Mouse (Mus musculus) adrenal gland, adult 8-10 months (tissue): ENCODE results near the gene Spout1. TPM values are rescaled to one million over a fixed set of nuclear protein-coding genes. Genes with fewer than 3 reads are reported as not detected.
"Not testable (repeated sequence)": the region's sequence is repeated elsewhere in the genome, so short reads cannot be mapped to it uniquely, and the experiment has no call there.

Experiments used
- DNase-seq: peaks from one replicate; pipeline ENCODE4 v3.0.0; 2022
- total RNA-seq, 4 experiments: library from RNA; stranded (reverse); gene quantifications; 2 replicates each; pipeline ENCODE4 v1.2.4; 2022

Spout1 gene
- total RNA-seq, 4 experiments from 2014 or later = 22.9 to 28.7 (median 28.4) TPM

DNA sequence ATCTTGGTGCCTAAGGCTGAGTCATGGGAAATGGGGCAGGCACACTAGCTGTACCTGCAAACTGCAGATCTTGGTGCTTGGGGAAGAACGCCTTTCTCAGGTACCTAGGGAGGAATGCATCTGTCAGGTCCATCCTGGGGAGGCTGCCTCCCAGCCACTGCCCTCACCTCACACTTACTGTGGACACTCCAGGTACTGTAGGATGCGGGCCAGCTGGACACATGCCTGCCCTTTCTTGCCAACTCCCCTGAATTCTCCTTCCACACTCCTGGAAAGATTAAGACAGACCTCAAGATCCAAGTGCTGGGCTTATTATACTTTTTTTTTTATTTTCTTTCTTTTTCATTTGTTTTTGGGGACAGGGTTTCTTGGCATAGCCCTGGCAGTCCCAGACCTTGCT lies 1.7 kb downstream of the Spout1 start:
- DNase-seq = no peak

- DNase-seq = no peak
Observed at GRCm38 (mm10) chr2:30175897-30176296, 2.4 kb downstream of the Spout1 start.

GRCm38 (mm10) chr2:30173541-30174240 lies 4.6 kb downstream of the Spout1 start:
- no peak for DNase-seq

- DNase-seq = no peak
Observed at GRCm38 (mm10) chr2:30171997-30172382, 6.3 kb downstream of the Spout1 start.

DNA sequence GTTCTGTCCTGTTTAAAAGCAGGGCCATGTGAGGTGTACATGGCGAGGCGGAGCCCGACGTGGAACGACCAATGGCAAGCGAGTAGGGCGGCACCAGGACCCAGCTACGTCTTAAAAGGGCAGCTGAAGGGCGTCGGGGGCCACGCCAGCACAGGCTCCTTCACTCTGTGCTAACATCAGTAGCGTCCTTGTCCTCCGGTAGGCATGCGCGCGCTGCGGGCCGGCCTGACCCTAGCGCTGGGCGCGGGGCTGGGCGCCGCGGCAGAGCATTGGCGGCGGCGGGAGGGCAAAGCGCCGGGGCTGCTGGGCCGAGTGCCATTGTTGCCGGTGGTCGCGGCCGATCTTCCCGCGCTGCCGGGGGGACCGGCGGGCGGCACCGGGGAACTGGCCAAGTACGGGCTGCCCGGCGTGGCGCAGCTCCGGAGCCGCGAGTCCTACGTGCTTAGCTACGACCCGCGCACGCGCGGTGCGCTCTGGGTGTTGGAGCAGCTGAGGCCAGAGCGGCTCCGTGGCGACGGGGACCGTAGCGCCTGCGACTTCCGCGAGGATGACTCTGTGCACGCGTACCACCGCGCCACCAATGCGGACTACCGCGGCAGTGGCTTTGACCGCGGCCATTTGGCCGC lies 6.8 kb downstream of the Spout1 start, which contains the start of gene Endog:
Gene Endog (plus strand): TSS at position 123 of the 626 bp plus-strand sequence.
- DNase-seq = peak; percentile 91

- DNase-seq = no peak
Observed at GRCm38 (mm10) chr2:30166677-30167076, 11.6 kb downstream of the Spout1 start.

- no peak for DNase-seq
Observed at GRCm38 (mm10) chr2:30164340-30164932, 13.8 kb downstream of the Spout1 start.

GRCm38 (mm10) chr2:30161809-30162208 lies 16.4 kb downstream of the Spout1 start:
- DNase-seq = no peak

GRCm38 (mm10) chr2:30159871-30160270 lies 18.4 kb downstream of the Spout1 start:
- DNase-seq = not testable (repeated sequence)

DNA sequence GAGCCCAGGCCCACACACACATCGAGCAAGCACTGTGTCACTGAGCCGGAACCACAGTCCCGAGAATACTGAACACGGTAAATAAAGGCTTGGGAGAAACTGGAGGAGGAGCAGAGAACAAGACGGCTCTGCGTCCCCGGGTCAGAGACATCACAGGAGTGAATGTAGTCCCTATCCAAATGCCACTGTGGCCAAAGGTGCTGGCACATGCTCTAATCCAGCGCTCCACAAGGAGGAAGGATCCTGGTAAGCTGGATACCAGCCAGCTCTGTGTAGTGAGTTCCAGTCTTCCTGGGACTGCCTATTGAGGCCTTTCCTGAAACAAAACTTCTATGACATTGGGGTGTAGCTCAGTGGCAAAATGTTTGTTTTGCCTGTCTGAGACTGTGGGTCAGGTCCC lies 25.6 kb downstream of the Spout1 start:
- no peak for DNase-seq

DNA sequence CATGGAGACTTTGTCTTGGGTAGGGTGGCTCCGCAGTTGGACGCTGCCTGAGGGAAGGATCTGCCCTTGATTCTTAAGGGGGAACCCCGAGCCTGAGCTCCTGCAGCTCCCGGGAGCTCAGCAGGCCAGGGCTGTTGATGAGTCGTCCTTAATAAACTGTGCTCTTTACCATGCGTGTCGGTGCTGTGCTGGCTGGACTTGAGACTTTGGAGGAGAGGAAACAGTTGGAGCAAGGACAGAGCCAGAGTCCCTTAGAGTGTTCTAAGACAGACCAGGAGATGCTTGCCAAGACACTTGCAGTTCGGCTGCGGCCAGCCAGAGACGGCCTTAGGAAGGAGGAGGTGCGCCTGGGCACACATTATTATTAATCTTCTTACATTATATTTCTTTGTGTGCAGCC lies 26.4 kb downstream of the Spout1 start:
- DNase-seq = no peak

DNA sequence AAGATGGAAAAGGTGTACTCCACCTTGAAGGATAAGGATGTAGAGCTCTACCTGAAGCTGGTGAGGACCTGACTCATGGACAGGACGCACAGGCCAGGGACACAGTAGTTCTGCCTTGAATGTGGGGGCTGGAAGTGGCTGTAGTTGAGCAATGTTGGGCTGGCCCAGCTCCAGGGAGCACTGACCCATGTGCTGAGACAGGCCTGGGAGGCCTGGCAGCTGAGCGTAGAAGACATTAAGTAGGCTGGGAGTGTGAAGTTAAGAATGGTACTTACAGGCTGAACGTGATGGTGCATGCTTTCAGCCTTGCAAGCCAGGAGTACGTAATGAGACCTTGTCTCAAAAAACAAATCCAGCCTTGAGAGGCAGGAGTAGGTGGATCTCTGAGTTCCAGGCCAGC lies 30.8 kb downstream of the Spout1 start:
- DNase-seq = peak; percentile 86

GRCm38 (mm10) chr2:30144436-30144835 lies 33.8 kb downstream of the Spout1 start:
- DNase-seq = no peak

GRCm38 (mm10) chr2:30140021-30140420 lies 38.2 kb downstream of the Spout1 start:
- not testable (repeated sequence) for DNase-seq

DNA sequence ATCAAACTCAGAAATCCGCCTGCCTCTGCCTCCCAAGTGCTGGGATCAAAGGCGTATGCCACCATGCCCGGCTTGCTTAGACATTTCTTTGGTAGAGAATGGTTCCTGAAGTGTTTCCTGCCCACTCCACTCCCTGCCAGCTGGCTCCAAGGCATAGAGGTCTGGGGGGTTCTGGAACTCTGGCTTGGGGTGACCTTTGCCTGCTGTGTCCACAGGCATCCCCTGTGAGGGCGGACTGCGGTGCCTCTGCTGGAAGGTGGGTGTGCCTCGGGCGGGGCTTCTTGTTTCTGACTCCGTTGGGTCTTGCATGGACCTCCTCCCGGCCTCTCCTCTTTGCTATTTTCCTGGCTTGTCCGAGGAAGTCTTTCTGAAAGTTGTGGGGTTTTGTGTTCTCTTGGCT lies 41.8 kb downstream of the Spout1 start:
- DNase-seq = no peak

- DNase-seq = no peak
Observed at GRCm38 (mm10) chr2:30134928-30135620, 43.2 kb downstream of the Spout1 start.

DNA sequence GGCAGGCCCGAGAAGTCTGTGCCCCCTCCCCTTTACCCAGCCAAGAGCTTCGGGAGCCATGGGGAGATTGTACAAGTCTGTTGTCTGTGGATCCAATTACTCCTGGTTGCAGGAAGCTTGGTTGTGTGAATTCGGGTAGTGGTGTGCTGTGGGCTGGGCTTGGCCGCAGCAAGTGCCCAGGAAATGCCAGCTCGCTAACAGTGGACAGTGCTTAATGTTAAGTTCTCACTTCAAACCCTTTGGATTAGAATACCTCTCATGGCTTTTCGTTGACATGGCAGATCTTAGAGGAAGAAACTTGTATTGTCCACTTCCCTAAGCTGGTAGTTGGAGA lies 43.9 kb downstream of the Spout1 start:
- no peak for DNase-seq

DNA sequence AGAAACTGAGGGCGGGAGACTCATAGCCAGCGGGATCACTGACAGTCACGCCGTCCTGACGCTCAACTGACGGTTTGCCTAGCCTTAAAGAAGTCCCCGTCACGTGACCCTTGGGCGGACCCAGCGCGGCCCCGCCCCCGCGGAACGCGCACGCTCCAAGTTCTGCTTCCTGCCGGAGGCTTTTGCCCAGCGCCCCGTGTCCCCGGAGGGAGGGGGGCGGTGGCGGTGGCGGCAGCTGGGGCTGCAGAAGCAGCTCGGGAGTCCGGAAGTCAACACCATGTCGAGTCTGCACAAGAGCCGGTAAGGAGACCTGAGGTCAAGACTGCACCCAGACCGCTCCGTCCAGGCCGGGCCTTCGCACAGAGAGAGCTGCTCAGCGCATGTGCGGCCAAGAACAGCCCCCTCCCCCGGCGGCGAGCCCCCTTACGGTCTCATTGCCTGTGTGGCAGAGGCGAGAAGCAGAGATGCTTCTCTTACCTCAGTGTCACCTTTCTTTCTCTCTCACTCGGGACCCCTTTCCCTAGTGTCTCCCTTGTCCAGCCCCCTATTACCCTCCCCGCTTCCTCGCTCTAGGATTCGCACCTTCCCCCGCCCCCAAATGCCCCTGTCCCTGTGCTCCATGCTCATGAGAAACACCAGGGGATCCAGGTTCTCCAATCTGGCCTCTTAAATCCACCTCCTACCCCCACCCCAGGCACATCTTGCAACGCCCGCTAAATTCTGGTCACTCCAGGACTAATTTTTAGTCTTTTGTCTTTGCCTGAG lies 44.5 kb downstream of the Spout1 start, which contains the start of gene Tbc1d13:
Gene Tbc1d13 (plus strand): TSS at position 134 of the 765 bp plus-strand sequence.
- peak; percentile 97 for DNase-seq

GRCm38 (mm10) chr2:30132801-30133612 lies 45.3 kb downstream of the Spout1 start:
- DNase-seq = no peak

DNA sequence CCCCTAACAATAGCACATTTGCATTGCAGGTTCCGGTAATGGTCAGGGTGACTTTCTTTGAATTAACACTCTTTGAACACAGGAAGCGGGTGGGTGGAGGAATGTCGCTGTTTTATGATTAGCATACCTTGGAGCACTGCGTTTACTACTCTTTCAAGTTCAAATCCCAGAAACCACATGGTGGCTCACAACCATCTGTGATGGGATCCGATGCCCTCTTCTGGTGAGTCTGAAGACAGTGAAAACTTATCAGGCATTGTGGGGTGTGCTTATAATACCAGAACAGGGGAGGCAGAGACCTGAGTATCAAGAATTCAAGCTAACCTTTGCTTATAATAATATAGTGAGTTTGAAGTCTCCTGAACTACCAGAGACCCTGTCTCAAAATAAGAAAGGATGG lies 47.0 kb downstream of the Spout1 start:
- DNase-seq = not testable (repeated sequence)

GRCm38 (mm10) chr2:30130156-30130555 lies 48.1 kb downstream of the Spout1 start:
- DNase-seq = no peak

DNA sequence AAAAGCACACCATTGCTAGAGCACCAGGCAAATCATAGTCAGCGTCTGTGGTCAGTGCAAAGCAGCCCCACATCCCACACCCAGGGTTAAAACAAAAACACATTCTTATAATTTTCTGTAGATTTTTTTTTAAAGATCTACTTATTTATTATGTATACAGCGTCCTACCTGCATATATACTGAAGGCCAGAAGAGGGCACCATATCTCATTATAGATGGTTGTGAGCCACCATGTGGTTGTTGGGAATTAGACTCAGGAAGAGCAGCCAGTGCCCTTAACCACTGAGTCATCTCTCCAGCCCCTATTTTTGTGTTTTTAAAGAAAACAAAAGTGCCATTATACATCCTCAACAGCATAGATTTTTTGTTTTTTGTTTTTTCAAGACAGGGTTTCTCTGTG lies 49.5 kb downstream of the Spout1 start:
- no peak for DNase-seq
